Mouse (Mus musculus): Measurements from ENCODE around the gene Mup20. TPM values are rescaled to one million over a fixed set of nuclear protein-coding genes. Genes with fewer than 3 reads are reported as not detected.
"Not testable (repeated sequence)": the region's sequence is repeated elsewhere in the genome, so short reads cannot be mapped to it uniquely, and the experiment has no call there.

The Mup20 gene
- polyA plus RNA-seq (2015; fragmentation: Nextera tagmentation; extraction: Ambion mirVana): not detected in 2 replicates

DNA sequence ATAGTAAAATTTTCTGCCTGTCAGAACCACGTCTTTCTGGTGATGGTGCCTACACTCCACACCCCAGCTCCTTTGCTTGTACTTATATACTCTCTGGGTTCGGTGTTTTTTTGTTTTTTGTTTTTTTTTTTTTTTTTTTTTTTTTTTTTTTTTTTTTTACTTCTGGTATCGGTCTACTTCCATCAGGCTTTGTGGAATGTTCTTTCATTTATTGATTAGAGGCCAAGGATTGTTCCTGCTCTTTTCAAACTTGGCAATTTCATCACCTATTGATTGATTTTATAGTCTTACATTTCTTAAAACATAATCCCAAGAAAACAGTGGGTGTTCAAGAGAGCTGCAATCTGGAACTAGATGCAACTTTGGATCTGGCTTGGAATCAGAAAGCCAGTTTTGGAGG, at the start of gene Mup20:
TSS of gene Mup20 (minus strand) at position 101 of the 400 bp plus-strand sequence.
- H3K27ac ChIP-seq (ENCODE audit: low read length); ATAC-seq; H3K4me2 ChIP-seq (ENCODE audit: low read length): not testable (repeated sequence)

DNA sequence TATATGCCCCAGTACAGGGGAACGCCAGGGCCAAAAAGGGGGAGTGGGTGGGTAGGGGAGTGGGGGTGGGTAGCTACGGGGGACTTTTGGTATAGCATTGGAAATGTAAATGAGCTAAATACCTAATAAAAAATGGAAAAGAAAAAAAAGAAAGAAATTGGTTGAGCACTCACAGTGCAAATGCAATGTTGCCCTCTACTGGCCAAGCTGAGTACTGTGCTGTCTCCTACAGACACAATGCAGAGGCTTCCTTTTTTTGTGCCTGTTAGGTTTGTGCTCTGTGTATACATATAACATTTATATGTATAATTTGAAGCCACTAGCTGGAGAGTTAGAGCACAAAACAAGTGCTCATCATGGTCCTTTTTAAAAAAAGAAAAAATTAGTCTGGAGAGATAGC, 49.4 kb upstream of the Mup20 start:
- H3K9me3 ChIP-seq (replicated peaks; ENCODE audit: control insufficient read depth, low read length, poor library complexity, severe bottlenecking); H3K4me2 ChIP-seq (ENCODE audit: low read length); H3K9ac ChIP-seq (ENCODE audit: low read depth, low read length); ATAC-seq; H3K4me1 ChIP-seq (ENCODE audit: control insufficient read depth, insufficient read depth, low read length); H3K27ac ChIP-seq (ENCODE audit: low read length); H3K4me3 ChIP-seq (ENCODE audit: low read depth, low read length); H3K36me3 ChIP-seq (ENCODE audit: control insufficient read depth, insufficient read depth, low read length); H3K27me3 ChIP-seq (ENCODE audit: control insufficient read depth, insufficient read depth, low read depth, low read length): not testable (repeated sequence)
- WGBS: 73% methylated on average over 2 of the region's 2 CpGs

More for the DNA sequence above, at the start of gene Mup20:
- H3K9ac ChIP-seq (ENCODE audit: low read depth, low read length); H3K4me3 ChIP-seq (ENCODE audit: low read depth, low read length); H3K27me3 ChIP-seq (ENCODE audit: control insufficient read depth, insufficient read depth, low read depth, low read length); H3K9me3 ChIP-seq (replicated peaks; ENCODE audit: control insufficient read depth, low read length, poor library complexity, severe bottlenecking); H3K4me1 ChIP-seq (ENCODE audit: control insufficient read depth, insufficient read depth, low read length); H3K36me3 ChIP-seq (ENCODE audit: control insufficient read depth, insufficient read depth, low read length): not testable (repeated sequence)
- WGBS: 88% methylated on average over 2 of the region's 3 CpGs

DNA sequence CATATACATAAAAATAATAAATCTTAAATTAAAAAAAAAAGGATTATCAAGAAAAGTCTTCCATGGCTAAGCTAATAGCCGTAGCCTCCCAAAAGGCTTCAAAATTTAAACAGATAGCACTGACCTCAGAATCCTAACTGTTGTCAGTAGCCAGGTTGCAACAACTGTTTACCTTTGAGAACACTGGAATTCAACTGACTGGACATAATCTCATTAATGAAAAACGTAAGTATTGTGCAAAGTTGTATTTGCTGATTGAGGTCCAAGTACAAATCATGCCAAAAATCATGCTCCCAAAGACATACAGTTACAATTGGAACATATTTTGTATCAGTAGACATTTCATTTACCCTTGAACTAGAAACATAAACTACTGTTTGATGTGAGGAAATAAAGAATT, 34.0 kb upstream of the Mup20 start:
- H3K9ac ChIP-seq (ENCODE audit: low read depth, low read length): no peak overlapping the region
- ATAC-seq: no peak
- no peaks in the 10 kb centered on the region for H3K4me1 ChIP-seq (ENCODE audit: control insufficient read depth, insufficient read depth, low read length)
- H3K27ac ChIP-seq (ENCODE audit: low read length): no peak overlapping the region
- H3K27me3 ChIP-seq (ENCODE audit: control insufficient read depth, insufficient read depth, low read depth, low read length): no peaks in the 10 kb centered on the region
- 92% methylated on average over 2 of the region's 2 CpGs for WGBS
- no peak overlapping the region for H3K4me2 ChIP-seq (ENCODE audit: low read length)
- H3K9me3 ChIP-seq (replicated peaks; ENCODE audit: control insufficient read depth, low read length, poor library complexity, severe bottlenecking): no peaks in the 10 kb centered on the region
- H3K36me3 ChIP-seq (ENCODE audit: control insufficient read depth, insufficient read depth, low read length): no peaks in the 10 kb centered on the region
- H3K4me3 ChIP-seq (ENCODE audit: low read depth, low read length): no peak overlapping the region

DNA sequence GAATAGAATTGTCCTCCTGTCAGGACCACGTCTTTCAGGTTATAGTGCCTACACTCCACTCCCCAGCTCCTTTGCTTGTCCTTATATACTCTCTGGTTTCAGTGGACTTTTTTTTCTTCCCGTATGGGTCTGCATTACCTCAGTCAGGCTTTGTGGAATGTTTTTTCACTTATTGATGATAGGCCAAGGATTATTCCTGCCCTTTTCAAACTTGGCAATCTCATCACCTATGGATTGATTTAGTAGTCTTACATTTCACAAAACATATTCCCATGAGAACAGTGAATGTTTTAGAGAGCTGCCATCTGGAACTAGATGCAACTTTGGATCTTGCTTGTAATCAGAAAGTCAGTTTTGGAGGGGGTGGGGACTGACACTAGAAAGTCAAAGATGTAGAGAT, 33.3 kb upstream of the Mup20 start, which contains the start of gene Mup3:
TSS of gene Mup3 (minus strand) at position 102 of the 400 bp plus-strand sequence.
- WGBS: 86% methylated on average over 2 of the region's 2 CpGs
- no peak for ATAC-seq
- H3K4me2 ChIP-seq (ENCODE audit: low read length): no peak within 1 kb of the TSS

DNA sequence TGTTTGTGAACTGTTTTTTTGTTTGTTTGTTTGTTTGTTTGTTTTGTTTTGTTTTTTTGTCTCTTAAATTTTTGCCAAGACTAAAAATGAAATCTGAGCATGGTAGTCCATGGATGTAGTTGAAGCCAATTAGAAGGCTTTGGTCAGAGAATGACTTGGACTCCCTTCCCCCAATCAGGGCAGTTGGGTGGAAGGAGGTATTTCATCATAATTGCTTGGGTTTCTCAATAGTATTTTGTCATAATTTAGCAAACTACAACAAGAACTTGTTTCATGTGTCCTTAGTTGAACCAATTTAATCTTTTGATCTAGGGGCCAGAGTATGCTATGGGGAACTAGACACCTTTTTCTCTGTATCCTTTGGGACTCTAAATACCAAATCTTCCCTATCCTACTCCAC, 28.8 kb upstream of the Mup20 start:
- no peak overlapping the region for H3K27ac ChIP-seq (ENCODE audit: low read length)
- no peaks in the 10 kb centered on the region for H3K4me1 ChIP-seq (ENCODE audit: control insufficient read depth, insufficient read depth, low read length)
- H3K9ac ChIP-seq (ENCODE audit: low read depth, low read length): no peak overlapping the region
- H3K36me3 ChIP-seq (ENCODE audit: control insufficient read depth, insufficient read depth, low read length): no peaks in the 10 kb centered on the region
- H3K27me3 ChIP-seq (ENCODE audit: control insufficient read depth, insufficient read depth, low read depth, low read length): no peaks in the 10 kb centered on the region
- H3K4me2 ChIP-seq (ENCODE audit: low read length): no peak overlapping the region
- H3K4me3 ChIP-seq (ENCODE audit: low read depth, low read length): no peak overlapping the region
- H3K9me3 ChIP-seq (replicated peaks; ENCODE audit: control insufficient read depth, low read length, poor library complexity, severe bottlenecking): no peaks in the 10 kb centered on the region
- no peak for ATAC-seq

More for the DNA sequence above, 33.3 kb upstream of the Mup20 start, which contains the start of gene Mup3:
- Histone ChIP-seq H3K9ac (ENCODE audit: low read depth, low read length) (no peak within 1 kb of the TSS), H3K4me1 (ENCODE audit: control insufficient read depth, insufficient read depth, low read length) (no peaks in the 10 kb centered on the region), H3K4me3 (ENCODE audit: low read depth, low read length) (no peak within 1 kb of the TSS), H3K36me3 (ENCODE audit: control insufficient read depth, insufficient read depth, low read length) (no peaks in the 10 kb centered on the region), H3K9me3 (replicated peaks; ENCODE audit: control insufficient read depth, low read length, poor library complexity, severe bottlenecking) (no peaks in the 10 kb centered on the region), H3K27me3 (ENCODE audit: control insufficient read depth, insufficient read depth, low read depth, low read length) (no peaks in the 10 kb centered on the region), H3K27ac (ENCODE audit: low read length) (no peak within 1 kb of the TSS)

DNA sequence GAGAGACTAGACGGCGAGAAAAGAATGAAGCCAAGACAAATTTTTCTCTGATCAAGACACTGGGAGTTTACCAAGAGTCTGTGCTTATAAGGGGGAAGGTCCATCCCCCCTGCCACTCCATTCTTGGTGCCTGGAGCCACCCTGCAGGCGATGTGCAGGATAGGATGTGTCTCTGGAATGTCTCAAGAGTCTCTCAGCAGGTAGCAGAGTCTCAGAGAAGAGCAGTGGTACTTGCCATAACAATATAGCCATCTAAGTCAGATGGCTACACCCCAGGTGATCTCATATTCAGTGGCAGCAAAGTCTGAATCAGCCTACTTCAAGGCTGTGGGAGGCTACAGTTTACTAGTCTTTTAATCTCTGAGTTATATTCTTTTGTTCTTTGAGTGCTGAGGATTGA, 21.2 kb upstream of the Mup20 start:
- Histone ChIP-seq H3K4me2 (ENCODE audit: low read length) (no peak overlapping the region), H3K4me3 (ENCODE audit: low read depth, low read length) (no peak overlapping the region), H3K27ac (ENCODE audit: low read length) (no peak overlapping the region), H3K4me1 (ENCODE audit: control insufficient read depth, insufficient read depth, low read length) (no peaks in the 10 kb centered on the region), H3K9me3 (replicated peaks; ENCODE audit: control insufficient read depth, low read length, poor library complexity, severe bottlenecking) (no peaks in the 10 kb centered on the region), H3K27me3 (ENCODE audit: control insufficient read depth, insufficient read depth, low read depth, low read length) (no peaks in the 10 kb centered on the region), H3K36me3 (ENCODE audit: control insufficient read depth, insufficient read depth, low read length) (no peaks in the 10 kb centered on the region), H3K9ac (ENCODE audit: low read depth, low read length) (no peak overlapping the region)
- ATAC-seq: no peak
- 70% methylated on average over 3 of the region's 3 CpGs for WGBS

DNA sequence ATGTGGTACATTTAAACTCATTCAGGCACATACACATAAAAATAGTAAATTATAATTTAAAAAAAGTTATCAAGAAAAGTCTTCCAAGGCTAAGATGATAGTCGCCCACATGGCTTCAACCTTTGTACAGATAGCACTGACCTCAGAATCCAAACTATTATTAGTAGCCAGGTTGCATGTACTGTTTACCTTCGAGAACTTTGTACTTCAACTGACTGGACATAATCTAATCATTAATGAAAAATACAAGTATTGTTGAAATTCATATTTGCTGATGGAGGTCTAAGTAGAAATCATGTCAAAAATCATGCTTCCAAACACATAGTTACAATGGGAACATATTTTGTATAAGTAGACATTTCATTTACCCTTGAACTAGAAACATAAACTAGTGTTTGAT, 822 bp upstream of the Mup20 start:
- not testable (repeated sequence) for H3K27me3 ChIP-seq (ENCODE audit: control insufficient read depth, insufficient read depth, low read depth, low read length); H3K27ac ChIP-seq (ENCODE audit: low read length); H3K4me1 ChIP-seq (ENCODE audit: control insufficient read depth, insufficient read depth, low read length); H3K9ac ChIP-seq (ENCODE audit: low read depth, low read length); H3K4me2 ChIP-seq (ENCODE audit: low read length); H3K36me3 ChIP-seq (ENCODE audit: control insufficient read depth, insufficient read depth, low read length); H3K4me3 ChIP-seq (ENCODE audit: low read depth, low read length); H3K9me3 ChIP-seq (replicated peaks; ENCODE audit: control insufficient read depth, low read length, poor library complexity, severe bottlenecking); ATAC-seq
- WGBS: 77% methylated on average over 2 of the region's 2 CpGs

DNA sequence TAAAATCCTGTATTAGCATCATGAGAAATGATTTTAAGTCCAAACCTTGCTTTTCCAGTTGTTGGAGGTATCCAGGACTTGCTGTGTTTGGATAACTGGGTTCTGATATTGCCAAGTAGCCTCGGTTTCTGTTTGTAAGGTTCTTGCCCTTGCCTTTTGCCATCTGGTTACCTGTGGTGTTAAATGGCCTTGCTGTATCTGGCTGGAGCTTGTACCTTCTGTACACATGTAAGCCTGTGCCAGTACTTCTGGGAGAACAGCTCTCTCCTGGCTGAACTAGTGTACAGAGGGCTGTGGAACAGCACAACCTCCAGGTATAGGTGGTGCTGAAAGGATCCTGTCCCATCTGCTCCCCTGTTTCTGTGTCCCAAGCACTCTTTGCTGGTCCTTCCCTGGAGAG, 27.7 kb downstream of the Mup20 start:
- whole genome bisulfite sequencing: 88% methylated on average over 1 of the region's 1 CpGs
- no peak for ATAC-seq

DNA sequence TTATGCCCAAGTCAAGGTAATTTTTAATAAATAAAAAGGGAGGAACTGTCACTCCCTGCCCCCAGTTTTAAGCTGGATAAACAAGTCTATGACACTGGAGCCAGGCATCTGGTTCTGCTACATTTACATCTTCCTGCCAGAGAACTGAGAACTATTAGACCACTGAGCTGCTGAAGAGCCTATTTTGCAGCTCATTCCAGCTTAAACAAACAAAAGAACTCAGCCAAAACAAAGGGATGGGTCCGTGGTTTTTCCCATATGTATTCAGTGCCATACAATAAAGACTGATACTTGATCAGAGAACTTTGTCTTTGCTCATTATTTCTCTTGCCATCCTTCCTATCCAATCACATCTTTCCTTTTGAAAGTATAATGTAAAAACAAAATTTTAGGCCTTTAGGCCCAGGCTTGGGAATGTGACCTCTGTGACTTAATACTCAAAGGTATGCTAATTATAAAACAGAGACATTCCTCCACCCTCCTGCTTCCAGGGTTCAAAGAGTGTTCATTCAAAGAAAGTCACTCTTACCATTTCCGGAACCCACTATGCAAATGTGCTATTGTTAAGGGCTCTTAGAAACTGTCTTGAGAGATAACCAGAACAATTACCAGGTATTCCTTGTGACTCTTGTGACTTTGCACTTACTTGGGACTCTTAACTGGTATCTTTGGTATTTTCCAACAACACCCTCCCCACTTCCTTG, 29.6 kb downstream of the Mup20 start:
- no peaks in the 10 kb centered on the region for H3K27me3 ChIP-seq (ENCODE audit: control insufficient read depth, insufficient read depth, low read depth, low read length)
- no peak overlapping the region for H3K9ac ChIP-seq (ENCODE audit: low read depth, low read length)
- no peaks in the 10 kb centered on the region for H3K9me3 ChIP-seq (replicated peaks; ENCODE audit: control insufficient read depth, low read length, poor library complexity, severe bottlenecking)
- WGBS: 63% methylated on average over 2 of the region's 2 CpGs
- H3K4me2 ChIP-seq (ENCODE audit: low read length): no peak overlapping the region
- no peak overlapping the region for H3K27ac ChIP-seq (ENCODE audit: low read length)
- no peak overlapping the region for H3K4me3 ChIP-seq (ENCODE audit: low read depth, low read length)
- no peaks in the 10 kb centered on the region for H3K4me1 ChIP-seq (ENCODE audit: control insufficient read depth, insufficient read depth, low read length)
- H3K36me3 ChIP-seq (ENCODE audit: control insufficient read depth, insufficient read depth, low read length): no peaks in the 10 kb centered on the region
- ATAC-seq: no peak

More for the DNA sequence above, 27.7 kb downstream of the Mup20 start:
- Histone ChIP-seq H3K9ac (ENCODE audit: low read depth, low read length) (no peak overlapping the region), H3K27me3 (ENCODE audit: control insufficient read depth, insufficient read depth, low read depth, low read length) (no peaks in the 10 kb centered on the region), H3K4me3 (ENCODE audit: low read depth, low read length) (no peak overlapping the region), H3K9me3 (replicated peaks; ENCODE audit: control insufficient read depth, low read length, poor library complexity, severe bottlenecking) (no peaks in the 10 kb centered on the region), H3K4me2 (ENCODE audit: low read length) (no peak overlapping the region), H3K27ac (ENCODE audit: low read length) (no peak overlapping the region), H3K36me3 (ENCODE audit: control insufficient read depth, insufficient read depth, low read length) (no peaks in the 10 kb centered on the region), H3K4me1 (ENCODE audit: control insufficient read depth, insufficient read depth, low read length) (no peaks in the 10 kb centered on the region)

All from midbrain, embryonic 16.5 days (tissue).